Mouse (Mus musculus): ENCODE results near the gene Cbwd1. TPM values are rescaled to one million over a fixed set of nuclear protein-coding genes. Genes with fewer than 3 reads are reported as not detected.

The Cbwd1 gene
- 21.8 and 24.5 TPM in 2 replicates for polyA plus RNA-seq (2015; fragmentation: Nextera tagmentation; extraction: Ambion mirVana)

- peaks cover 17% of the 10 kb centered on the region for H3K4me1 ChIP-seq
- under 1% methylated on average over 36 of the region's 36 CpGs for WGBS
- H3K9me3 ChIP-seq (replicated peaks): no peaks in the 10 kb centered on the region
- H3K4me2 ChIP-seq: peak within 1 kb of the TSS; percentile 68
- peak within 1 kb of the TSS; percentile 82 for H3K4me3 ChIP-seq (replicated peaks)
- ATAC-seq (replicated peaks; ENCODE audit: low FRiP score): peak; percentile 99
- H3K36me3 ChIP-seq: peaks cover under 1% of the 10 kb centered on the region
- 0 out of 2 replicates have a peak within 1 kb of the TSS, but pooled peaks have one; percentile 22 for H3K27ac ChIP-seq
- H3K27me3 ChIP-seq: no peaks in the 10 kb centered on the region
- peak within 1 kb of the TSS; percentile 76 for H3K9ac ChIP-seq
Observed at GRCm38 (mm10) chr19:24961172-24961962, at the start of gene Cbwd1. TSS of gene Cbwd1 (minus strand) at chr19:24961610.

DNA sequence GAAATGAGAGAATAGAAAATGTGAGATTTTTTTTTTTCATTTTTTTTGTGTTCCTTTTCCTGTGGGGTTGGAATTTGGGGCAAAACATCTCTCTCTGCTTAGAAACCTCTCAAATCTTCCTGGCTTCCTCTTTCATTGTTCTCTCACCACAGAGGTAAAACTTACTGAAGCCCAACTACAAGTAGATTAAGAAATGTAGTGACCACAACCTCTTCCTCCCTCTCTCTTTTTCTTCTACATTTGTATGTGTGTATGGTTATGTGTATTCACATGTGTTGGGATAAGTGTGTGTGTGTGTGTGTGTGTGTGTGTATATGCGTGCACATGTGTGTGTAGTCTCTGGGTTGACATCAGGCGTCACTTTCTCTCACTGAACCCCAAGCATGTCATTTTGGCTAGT lies 47.1 kb upstream of the Cbwd1 start:
- H3K36me3 ChIP-seq: no peaks in the 10 kb centered on the region
- WGBS: 86% methylated on average over 2 of the region's 2 CpGs
- ATAC-seq (replicated peaks; ENCODE audit: low FRiP score): no peak

GRCm38 (mm10) chr19:25006686-25007085 lies 45.3 kb upstream of the Cbwd1 start:
- Histone ChIP-seq H3K4me1 (peaks cover 4% of the 10 kb centered on the region), H3K27ac (no peak overlapping the region), H3K9me3 (replicated peaks) (no peaks in the 10 kb centered on the region), H3K27me3 (peaks cover 15% of the 10 kb centered on the region), H3K4me2 (no peak overlapping the region), H3K36me3 (no peaks in the 10 kb centered on the region), H3K4me3 (replicated peaks) (no peak overlapping the region), H3K9ac (no peak overlapping the region)
- no peak for ATAC-seq (replicated peaks; ENCODE audit: low FRiP score)
- WGBS: 70% methylated on average over 1 of the region's 1 CpGs

More for the DNA sequence above, 47.1 kb upstream of the Cbwd1 start:
- H3K9me3 ChIP-seq (replicated peaks): no peaks in the 10 kb centered on the region
- no peak overlapping the region for H3K4me3 ChIP-seq (replicated peaks)
- H3K4me2 ChIP-seq: no peak overlapping the region
- H3K27me3 ChIP-seq: no peaks in the 10 kb centered on the region
- H3K9ac ChIP-seq: no peak overlapping the region
- peaks cover 4% of the 10 kb centered on the region for H3K4me1 ChIP-seq
- H3K27ac ChIP-seq: no peak overlapping the region

DNA sequence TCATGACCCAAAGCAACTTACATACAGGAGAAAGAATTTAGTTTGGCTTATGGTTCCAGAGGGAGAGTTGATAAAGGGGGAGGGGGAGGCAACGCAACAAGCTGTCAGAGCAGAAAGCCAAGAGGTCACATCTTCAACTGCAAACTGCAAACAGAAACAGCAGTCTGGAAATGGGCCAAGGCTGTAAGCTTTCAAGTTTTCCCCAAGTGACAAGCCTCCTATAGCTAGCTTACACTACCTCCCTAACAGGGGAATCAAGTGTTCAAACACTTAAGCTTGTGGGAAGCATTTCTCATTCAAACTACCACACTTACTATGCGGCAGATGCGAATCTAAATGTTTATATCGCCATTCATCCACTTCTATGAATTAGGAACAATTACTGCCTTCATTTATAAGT lies 42.4 kb upstream of the Cbwd1 start:
- no peak for ATAC-seq (replicated peaks; ENCODE audit: low FRiP score)
- Histone ChIP-seq H3K27me3 (peaks cover 41% of the 10 kb centered on the region), H3K4me3 (replicated peaks) (no peak overlapping the region), H3K9ac (no peak overlapping the region), H3K36me3 (no peaks in the 10 kb centered on the region), H3K27ac (no peak overlapping the region), H3K9me3 (replicated peaks) (no peaks in the 10 kb centered on the region), H3K4me2 (no peak overlapping the region), H3K4me1 (peaks cover 17% of the 10 kb centered on the region)
- WGBS: 65% methylated on average over 4 of the region's 4 CpGs

- no peak for ATAC-seq (replicated peaks; ENCODE audit: low FRiP score)
- Histone ChIP-seq H3K4me3 (replicated peaks) (no peak overlapping the region), H3K27me3 (peaks cover 50% of the 10 kb centered on the region), H3K4me2 (no peak overlapping the region), H3K27ac (no peak overlapping the region), H3K9ac (no peak overlapping the region), H3K36me3 (no peaks in the 10 kb centered on the region), H3K9me3 (replicated peaks) (no peaks in the 10 kb centered on the region), H3K4me1 (peaks cover 17% of the 10 kb centered on the region)
- 64% methylated on average over 3 of the region's 3 CpGs for WGBS
Observed at GRCm38 (mm10) chr19:25002828-25003227, 41.4 kb upstream of the Cbwd1 start.

GRCm38 (mm10) chr19:25002032-25002431 lies 40.6 kb upstream of the Cbwd1 start:
- peaks cover 17% of the 10 kb centered on the region for H3K4me1 ChIP-seq
- no peaks in the 10 kb centered on the region for H3K36me3 ChIP-seq
- H3K27ac ChIP-seq: no peak overlapping the region
- H3K4me3 ChIP-seq (replicated peaks): no peak overlapping the region
- 84% methylated on average over 6 of the region's 6 CpGs for WGBS
- ATAC-seq (replicated peaks; ENCODE audit: low FRiP score): no peak
- H3K27me3 ChIP-seq: peaks cover 57% of the 10 kb centered on the region
- H3K9ac ChIP-seq: no peak overlapping the region
- no peak overlapping the region for H3K4me2 ChIP-seq
- H3K9me3 ChIP-seq (replicated peaks): no peaks in the 10 kb centered on the region

DNA sequence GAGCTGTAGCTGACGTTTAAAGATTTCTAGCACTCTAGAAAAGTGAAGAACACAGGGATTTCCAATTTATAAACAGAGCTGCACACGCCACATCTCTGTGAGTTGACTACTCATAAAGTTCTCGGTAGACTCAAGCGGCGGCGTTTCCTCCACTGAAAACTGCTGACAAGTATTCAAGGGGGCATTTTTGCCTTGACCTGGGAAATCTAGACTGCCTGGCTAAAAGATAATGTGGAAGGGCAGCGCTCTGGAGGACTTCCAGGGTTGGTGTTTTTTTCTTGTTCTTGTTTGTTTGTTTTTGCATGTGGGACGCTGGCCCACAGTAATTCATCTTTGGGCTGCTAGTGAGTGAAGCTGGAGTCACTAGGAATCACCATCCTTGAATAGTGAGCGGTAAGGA lies 38.7 kb upstream of the Cbwd1 start:
- Histone ChIP-seq H3K9ac (no peak overlapping the region), H3K4me3 (replicated peaks) (peak overlapping the region; percentile 78), H3K27ac (no peak overlapping the region), H3K27me3 (peaks cover 61% of the 10 kb centered on the region), H3K36me3 (no peaks in the 10 kb centered on the region), H3K9me3 (replicated peaks) (no peaks in the 10 kb centered on the region), H3K4me1 (peaks cover 17% of the 10 kb centered on the region), H3K4me2 (peak overlapping the region; percentile 89)
- no peak for ATAC-seq (replicated peaks; ENCODE audit: low FRiP score)
- 21% methylated on average over 9 of the region's 9 CpGs for WGBS

GRCm38 (mm10) chr19:24999201-24999886 lies 37.9 kb upstream of the Cbwd1 start, which contains the start of gene Dock8:
TSS of gene Dock8 (plus strand) at chr19:24999534.
- Histone ChIP-seq H3K4me1 (peaks cover 20% of the 10 kb centered on the region), H3K27me3 (peaks cover 65% of the 10 kb centered on the region), H3K9ac (peak within 1 kb of the TSS; percentile 60), H3K4me2 (peak within 1 kb of the TSS; percentile 89), H3K27ac (peak within 1 kb of the TSS; percentile 46), H3K36me3 (no peaks in the 10 kb centered on the region), H3K4me3 (replicated peaks) (peak within 1 kb of the TSS; percentile 78), H3K9me3 (replicated peaks) (no peaks in the 10 kb centered on the region)
- peak; percentile 85 for ATAC-seq (replicated peaks; ENCODE audit: low FRiP score)
- WGBS: under 1% methylated on average over 103 of the region's 109 CpGs

GRCm38 (mm10) chr19:24998561-24998960 lies 37.2 kb upstream of the Cbwd1 start:
- peaks cover 65% of the 10 kb centered on the region for H3K27me3 ChIP-seq
- H3K4me1 ChIP-seq: peaks cover 16% of the 10 kb centered on the region
- no peaks in the 10 kb centered on the region for H3K36me3 ChIP-seq
- H3K9me3 ChIP-seq (replicated peaks): no peaks in the 10 kb centered on the region
- ATAC-seq (replicated peaks; ENCODE audit: low FRiP score): no peak
- no peak overlapping the region for H3K9ac ChIP-seq
- no peak overlapping the region for H3K27ac ChIP-seq
- WGBS: 77% methylated on average over 5 of the region's 5 CpGs
- H3K4me3 ChIP-seq (replicated peaks): peak overlapping the region; percentile 78
- H3K4me2 ChIP-seq: peak overlapping the region; percentile 89

DNA sequence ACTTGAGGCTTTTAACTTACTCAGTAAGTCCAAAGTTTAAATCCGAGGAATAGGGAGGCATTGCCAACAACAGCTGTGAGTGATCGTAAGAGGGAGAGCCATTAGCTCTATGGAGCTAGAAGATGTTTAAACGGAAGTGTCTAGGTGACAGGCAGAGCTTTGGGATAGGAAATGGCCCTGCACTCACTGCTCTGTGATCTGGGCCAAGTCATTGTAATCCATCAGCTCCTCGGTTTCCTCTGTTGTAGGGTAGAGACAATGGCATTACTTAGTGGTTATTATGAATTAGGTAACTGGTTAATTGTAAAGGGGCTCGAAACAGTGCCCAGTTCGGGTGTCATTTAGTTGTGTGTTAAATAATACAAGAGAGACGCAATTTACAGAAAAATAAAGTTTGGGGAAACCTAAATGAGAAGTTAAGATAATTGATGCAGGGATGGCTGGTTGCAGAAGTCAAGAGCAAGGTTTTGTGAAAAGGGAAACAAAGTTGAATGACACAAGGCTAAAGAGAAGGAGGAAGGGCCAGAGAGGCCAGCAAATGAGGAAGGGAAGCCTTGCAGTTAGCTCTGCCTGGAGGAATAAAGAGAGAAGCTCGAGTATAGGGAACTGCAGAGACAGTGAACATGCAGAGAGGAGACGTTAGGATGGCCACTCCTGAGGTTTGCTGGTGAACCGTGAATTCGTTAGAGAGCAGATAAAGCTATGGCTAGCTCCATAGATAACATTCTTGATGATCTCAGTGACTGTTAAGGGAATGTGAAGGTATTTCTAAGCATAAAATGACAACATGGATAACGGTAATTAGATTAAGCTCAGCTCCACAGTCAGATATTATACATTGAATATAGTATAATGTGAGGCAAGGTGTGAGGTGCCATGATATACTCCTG lies 35.6 kb upstream of the Cbwd1 start:
- Histone ChIP-seq H3K27ac (no peak overlapping the region), H3K4me3 (replicated peaks) (no peak overlapping the region), H3K9me3 (replicated peaks) (no peaks in the 10 kb centered on the region), H3K4me2 (no peak overlapping the region), H3K9ac (no peak overlapping the region), H3K36me3 (no peaks in the 10 kb centered on the region), H3K4me1 (peaks cover 16% of the 10 kb centered on the region), H3K27me3 (peaks cover 53% of the 10 kb centered on the region)
- no peak for ATAC-seq (replicated peaks; ENCODE audit: low FRiP score)
- WGBS: 64% methylated on average over 12 of the region's 12 CpGs

DNA sequence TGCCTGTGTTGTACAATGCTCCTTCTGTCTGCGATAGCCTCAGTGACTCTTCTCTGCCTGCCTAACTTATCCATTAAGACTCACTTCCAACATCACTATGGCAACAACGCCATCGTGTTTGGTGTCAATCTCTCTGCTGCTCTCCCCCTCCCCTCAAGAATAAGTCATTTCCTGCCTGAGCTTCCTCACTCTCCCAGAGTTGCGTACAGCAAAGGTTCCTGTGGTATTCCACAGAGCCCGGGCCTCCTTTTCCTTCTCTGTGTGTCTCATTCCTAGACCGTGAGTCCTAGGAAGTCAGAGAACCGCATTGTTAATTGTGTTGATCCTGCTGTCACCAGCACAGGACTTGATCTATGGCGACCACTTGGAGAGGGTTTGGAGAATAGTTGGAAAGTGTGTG lies 33.5 kb upstream of the Cbwd1 start:
- H3K27me3 ChIP-seq: peaks cover 34% of the 10 kb centered on the region
- no peak overlapping the region for H3K9ac ChIP-seq
- H3K4me2 ChIP-seq: no peak overlapping the region
- H3K9me3 ChIP-seq (replicated peaks): no peaks in the 10 kb centered on the region
- H3K4me3 ChIP-seq (replicated peaks): no peak overlapping the region
- 26% methylated on average over 8 of the region's 8 CpGs for WGBS
- ATAC-seq (replicated peaks; ENCODE audit: low FRiP score): no peak
- no peaks in the 10 kb centered on the region for H3K36me3 ChIP-seq
- peaks cover 7% of the 10 kb centered on the region for H3K4me1 ChIP-seq
- no peak overlapping the region for H3K27ac ChIP-seq
